Mouse (Mus musculus) liver, adult (tissue): ENCODE measurements around the gene Tead1.

Experiments used
- GATA4 ChIP-seq: IDR thresholded peaks from 2 replicates; pipeline ENCODE4 v1.6.1; 2014; ENCODE audit warnings: mild to moderate bottlenecking, low read length; ENCODE audit not compliant: insufficient replicate concordance

Gene Tead1

GRCm38 (mm10) chr7:112806718-112807400, 127.7 kb downstream of the Tead1 start:
- TF ChIP-seq GATA4, result no peak

- no peak for TF ChIP-seq GATA4
Observed at GRCm38 (mm10) chr7:112807401-112807751, 128.3 kb downstream of the Tead1 start.

- no peak for TF ChIP-seq GATA4
Observed at GRCm38 (mm10) chr7:112810752-112811151, 131.6 kb downstream of the Tead1 start.

- no peak for TF ChIP-seq GATA4
Observed at GRCm38 (mm10) chr7:112812037-112812775, 133.1 kb downstream of the Tead1 start.

- TF ChIP-seq GATA4, result no peak
Observed at GRCm38 (mm10) chr7:112813163-112813562, 134.0 kb downstream of the Tead1 start.

GRCm38 (mm10) chr7:112813731-112814306, 134.7 kb downstream of the Tead1 start:
- TF ChIP-seq GATA4, result no peak

- no peak for TF ChIP-seq GATA4
Observed at GRCm38 (mm10) chr7:112816016-112816415, 136.9 kb downstream of the Tead1 start.

- no peak for TF ChIP-seq GATA4
Observed at GRCm38 (mm10) chr7:112819833-112820232, 140.7 kb downstream of the Tead1 start.

- no peak for TF ChIP-seq GATA4
Observed at GRCm38 (mm10) chr7:112822879-112823278, 143.8 kb downstream of the Tead1 start.

GRCm38 (mm10) chr7:112823621-112824020, 144.5 kb downstream of the Tead1 start:
- TF ChIP-seq GATA4, result no peak

GRCm38 (mm10) chr7:112825339-112825781, 146.2 kb downstream of the Tead1 start:
- no peak for TF ChIP-seq GATA4

- peak; percentile 45; the same call in 1 of the 2 replicates for TF ChIP-seq GATA4
Observed at GRCm38 (mm10) chr7:112826114-112826911, 147.2 kb downstream of the Tead1 start.

- no peak for TF ChIP-seq GATA4
Observed at GRCm38 (mm10) chr7:112828016-112828695, 149.0 kb downstream of the Tead1 start.

GRCm38 (mm10) chr7:112828696-112829022, 149.5 kb downstream of the Tead1 start:
- TF ChIP-seq GATA4, result no peak

- TF ChIP-seq GATA4, result no peak
Observed at GRCm38 (mm10) chr7:112830946-112831345, 151.8 kb downstream of the Tead1 start.
